Mouse (Mus musculus) heart, postnatal 4 days (tissue): ENCODE results near the gene Slc38a1. TPM values are rescaled to one million over a fixed set of nuclear protein-coding genes. Genes with fewer than 3 reads are reported as not detected.
A peak's percentile ranks its signal among the peaks of the same experiment; 100 is the strongest.

Source experiments
- DNase-seq: peaks from one replicate; pipeline ENCODE4 v3.0.0; 2021
- total RNA-seq, 2 experiments: library from RNA; stranded (reverse); gene quantifications; 2 replicates each; pipeline ENCODE4 v1.2.3; 2021

Slc38a1 gene
- total RNA-seq, result 10 to 100 TPM; 88.2 to 90.4 TPM

DNA sequence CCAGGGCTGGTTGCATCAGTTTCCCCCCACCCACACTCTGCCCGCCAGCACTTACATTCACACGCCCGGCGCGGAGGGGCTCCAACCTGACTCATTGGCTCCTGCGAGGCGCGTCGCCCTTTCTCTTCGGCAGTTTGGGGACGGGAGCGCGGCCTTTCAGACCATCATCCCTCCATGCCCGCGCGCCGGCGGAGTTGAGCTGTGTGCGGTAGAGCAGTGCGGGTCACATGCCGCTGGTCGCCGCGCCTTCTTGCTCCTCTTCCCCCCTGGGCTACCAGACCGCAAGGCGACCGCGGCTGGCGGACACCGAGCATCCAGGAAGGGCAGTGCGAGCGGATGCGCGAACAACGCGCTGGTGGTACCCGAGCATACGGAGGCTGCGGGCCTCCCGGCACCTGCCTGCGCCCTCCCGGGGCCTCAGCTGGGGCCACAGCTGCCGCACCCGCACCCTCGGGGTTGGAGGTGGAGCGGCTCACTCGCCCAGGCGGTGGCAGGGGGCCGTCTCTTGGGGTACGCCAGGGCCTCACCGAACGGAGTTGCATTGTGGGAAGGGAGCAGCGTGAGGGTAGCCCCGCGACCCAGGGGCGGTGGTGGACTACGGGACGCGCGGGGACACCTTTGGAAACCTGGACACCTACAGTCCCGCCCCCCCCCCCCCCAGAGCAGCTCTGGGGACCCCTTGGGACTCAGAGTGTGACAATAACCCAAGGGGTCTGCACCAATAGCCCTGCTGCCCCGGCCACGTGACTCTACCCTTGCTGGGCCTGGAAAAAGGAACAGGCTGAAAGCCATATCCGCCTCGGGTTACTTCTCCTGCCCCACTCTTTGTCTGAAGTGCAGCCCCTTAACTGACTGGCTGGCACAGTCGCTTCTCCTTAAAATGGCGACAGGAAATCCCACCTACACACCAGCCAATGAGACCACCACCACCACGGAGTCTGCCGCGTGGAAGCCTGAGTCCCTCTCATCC, at the start of gene Slc38a1:
TSS of gene Slc38a1 (minus strand) at position 478 of the 970 bp plus-strand sequence.
- DNase-seq, result peak; percentile 61

- no peak for DNase-seq
Measured at GRCm38 (mm10) chr15:96692401-96692800, 49.7 kb upstream of the Slc38a1 start.

DNA sequence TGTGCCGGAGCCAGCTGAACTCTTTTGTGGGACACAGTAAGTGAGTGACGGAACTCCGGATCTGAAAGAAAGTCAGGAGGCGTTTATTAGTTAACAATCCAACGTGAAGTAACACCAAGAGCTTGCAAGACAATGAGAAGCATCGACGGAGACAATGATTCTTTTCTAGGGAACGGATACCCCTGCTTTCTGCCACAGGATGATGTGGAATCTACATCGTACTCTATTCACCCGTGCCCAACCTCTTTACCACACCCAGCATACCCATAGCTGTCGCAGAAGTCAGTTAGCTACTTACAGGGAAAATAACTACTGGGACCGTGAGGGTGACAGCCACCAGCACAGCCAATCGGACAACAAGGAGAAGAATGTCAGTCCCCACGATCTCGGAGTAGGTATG, 48.7 kb upstream of the Slc38a1 start:
- DNase-seq, result no peak

GRCm38 (mm10) chr15:96690829-96691228, 48.1 kb upstream of the Slc38a1 start:
- DNase-seq, result no peak

DNA sequence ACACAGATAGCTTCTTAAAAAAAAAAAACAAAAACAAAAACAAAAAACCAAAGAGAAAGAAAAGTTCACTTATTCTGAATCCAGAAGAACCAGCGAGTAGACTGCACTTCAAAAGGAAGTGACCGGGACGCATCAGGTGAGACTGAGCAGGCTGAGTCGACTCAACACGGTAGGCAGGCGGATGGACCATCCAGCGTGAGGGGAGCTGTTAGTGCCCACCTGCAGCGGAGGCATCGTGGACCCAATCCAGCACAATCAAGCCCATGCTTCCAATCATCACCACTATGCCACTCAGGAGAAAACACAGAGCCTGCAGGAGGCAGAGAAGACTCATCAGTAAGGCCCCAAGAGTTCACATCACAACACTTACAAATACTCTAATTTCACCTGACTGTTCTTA, 47.2 kb upstream of the Slc38a1 start:
- DNase-seq, result peak; percentile 27

GRCm38 (mm10) chr15:96688784-96689318, 46.1 kb upstream of the Slc38a1 start:
- peak; percentile 27 for DNase-seq

DNA sequence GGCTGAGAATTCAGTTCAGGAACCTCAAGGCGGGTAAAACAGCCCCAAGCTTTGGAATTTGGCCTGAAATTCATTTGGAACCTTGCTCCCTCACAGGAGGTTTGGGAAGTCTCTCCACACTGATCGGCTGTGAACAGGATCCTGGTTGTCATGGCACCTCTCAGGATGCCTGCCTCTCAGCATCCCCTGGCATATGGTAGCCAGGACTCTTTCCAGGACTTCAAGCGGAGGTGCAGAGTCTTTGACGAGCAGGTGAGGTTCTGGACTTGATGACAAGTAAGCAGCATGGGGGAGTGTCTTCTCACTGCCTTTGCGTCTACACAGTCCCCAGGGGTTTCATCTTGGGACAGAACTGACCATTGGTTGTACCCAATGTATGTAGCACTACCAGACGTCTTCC, 45.3 kb upstream of the Slc38a1 start:
- DNase-seq, result no peak

- no peak for DNase-seq
Measured at GRCm38 (mm10) chr15:96687366-96687765, 44.7 kb upstream of the Slc38a1 start.

DNA sequence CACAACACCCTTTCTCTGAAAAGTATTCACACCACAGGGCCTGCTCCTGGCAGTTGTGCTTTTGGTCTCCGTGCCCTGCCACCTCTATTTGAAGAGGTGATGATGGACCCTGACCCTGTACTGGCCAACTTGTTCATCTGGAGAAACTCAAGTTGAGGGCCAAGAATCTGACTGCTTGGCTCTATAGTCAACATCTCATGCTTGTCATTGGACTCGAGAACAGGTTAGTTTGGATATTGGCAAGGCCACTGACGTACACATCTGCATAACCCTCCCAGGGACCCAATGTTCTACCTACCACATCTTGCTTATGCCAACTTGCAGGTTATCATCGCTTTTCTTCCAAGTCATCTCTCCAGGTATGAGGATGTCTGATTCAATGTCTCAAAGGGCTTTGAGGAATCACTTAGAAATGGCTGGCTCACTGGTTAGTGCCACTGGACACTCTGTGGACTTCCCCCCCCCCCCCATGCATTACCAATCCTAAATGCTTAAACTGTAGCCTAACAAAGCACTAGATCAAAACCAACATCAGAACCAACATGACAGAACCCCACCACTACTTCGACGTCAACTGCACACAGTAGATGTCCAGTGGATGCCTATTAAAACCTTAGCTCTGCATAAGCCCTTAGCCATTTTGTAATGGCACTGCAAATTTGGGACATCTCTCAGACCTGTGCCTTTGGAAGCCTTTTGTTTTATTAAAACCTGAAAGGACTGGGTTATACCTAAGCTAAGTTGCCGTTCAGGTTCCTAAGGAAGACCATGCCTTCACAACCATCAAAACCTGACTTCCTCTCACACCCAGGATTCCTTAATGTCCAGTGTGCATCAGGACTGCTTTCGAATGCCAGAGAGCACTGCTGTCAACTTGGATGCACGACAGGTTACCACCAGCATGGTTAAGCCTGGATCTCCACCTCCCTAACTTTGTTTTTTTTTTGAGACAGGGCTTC, 43.8 kb upstream of the Slc38a1 start:
- peak; percentile 23 for DNase-seq

- no peak for DNase-seq
Measured at GRCm38 (mm10) chr15:96685273-96685672, 42.6 kb upstream of the Slc38a1 start.

DNA sequence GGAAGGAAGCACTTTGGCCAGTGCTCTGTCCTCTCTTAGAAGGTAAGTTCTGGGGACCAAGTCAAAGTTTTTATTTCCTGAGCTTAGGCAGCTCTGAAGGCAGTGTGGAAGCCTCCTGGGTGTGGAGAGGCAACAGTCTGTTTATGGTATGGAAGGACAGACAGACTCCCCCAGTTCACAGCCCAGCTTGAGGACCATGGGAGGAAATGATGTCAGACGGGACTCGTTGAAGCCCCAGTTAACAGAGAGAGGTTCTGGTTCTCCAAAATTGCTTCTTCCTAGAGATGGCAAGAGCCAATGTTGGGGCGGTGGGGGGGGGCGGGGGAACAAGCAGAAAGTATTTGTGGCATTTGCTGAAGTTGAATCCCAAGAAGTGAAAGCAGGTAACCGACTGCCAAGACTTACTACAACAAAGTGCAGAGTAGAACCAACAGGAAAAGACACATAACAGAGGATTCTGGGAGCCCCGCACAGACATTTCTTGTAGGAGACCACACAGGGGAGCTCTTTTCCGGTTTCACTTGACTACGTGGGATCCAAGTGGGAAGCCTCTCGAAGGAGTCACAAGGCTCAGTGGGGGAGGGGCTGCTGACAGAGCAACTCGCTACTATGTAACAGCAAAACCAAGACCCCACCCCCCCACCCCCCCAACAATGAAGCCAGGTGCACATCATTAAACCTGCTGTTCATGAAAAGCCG, 41.6 kb upstream of the Slc38a1 start:
- peak; percentile 66 for DNase-seq

DNA sequence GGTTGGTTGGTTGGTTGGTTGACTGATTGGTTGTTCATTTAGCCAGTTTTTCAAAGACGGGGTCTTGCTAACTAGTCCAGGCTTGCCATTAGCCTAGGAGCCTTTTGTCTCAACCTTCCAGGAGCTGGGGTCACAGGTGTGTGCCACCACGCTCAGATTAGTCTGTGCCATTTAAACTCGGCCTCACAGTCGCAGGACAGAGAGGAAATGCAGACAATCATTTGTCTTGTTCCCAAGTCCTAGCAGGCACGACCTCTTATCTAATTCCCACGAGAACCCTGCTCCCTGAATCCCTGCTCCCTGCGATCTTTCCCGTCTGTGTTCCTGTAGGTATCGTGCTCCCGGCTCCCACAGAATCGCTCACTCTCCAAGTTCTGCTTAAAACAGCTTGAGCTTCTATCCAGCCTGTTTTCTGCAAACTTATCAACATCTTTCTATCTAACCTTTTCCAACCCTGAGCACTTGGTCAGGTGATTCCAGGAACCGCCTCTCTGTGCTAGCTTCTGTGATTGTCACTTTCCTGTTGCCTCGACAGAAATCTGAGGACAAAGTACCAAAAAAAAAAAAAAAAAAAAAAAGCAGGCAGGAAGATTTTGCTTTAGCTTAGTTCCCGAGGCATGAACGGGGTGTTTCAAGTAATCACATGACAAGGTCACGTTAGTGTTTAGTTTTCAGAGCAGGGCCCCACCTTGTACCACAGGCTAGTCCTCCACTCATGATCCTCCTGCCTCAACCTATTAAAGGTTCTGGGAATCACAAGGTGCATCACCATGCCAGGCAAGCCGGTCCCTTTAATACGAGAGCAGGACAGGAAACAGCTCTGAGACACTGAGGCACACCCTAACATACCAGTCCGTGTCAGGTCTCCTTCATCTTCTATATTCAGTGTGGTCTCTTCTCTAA, 36.4 kb upstream of the Slc38a1 start:
- DNase-seq, result no peak

- peak; percentile 70 for DNase-seq
Measured at GRCm38 (mm10) chr15:96676518-96676917, 33.8 kb upstream of the Slc38a1 start.

DNA sequence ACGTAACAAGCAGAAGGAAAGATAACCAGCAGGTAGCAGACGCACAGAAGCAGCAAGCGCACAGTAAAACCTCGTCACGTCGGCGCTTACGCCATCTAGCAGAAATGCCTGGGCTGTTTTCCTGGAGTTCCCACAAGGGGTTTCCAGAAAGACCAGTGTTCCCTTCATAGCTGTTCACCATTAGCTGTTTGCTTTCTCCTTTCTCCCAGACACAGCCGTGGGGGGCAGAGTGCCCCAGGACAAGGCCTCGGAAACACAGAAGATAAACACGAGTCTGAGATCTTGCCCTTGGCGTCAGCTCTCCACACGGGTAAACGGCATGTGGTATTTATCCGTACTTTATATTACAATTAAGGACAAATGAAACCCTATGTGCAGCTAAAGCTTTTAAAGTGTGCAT, 33.0 kb upstream of the Slc38a1 start:
- DNase-seq, result no peak

- DNase-seq, result no peak
Measured at GRCm38 (mm10) chr15:96675055-96675454, 32.3 kb upstream of the Slc38a1 start.

DNA sequence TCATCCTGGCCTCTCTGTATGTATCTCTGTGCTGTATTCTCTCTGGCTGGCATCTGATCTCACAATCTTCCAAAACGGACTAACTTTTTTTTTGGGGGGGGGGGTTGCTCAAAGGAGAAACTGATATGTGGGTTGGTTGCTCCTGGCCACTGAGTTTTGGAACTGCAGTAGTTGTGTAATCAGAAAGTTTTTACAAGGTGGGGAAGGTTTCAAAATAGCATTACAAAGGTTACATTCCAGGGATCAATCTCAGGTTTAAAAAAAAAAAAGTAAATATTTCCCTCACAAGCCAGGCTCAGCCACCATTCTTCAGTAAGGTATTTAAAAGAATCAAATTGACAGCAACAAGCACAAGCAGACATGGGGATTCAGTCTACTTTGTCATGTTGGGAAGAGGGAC, 31.4 kb upstream of the Slc38a1 start:
- no peak for DNase-seq

DNA sequence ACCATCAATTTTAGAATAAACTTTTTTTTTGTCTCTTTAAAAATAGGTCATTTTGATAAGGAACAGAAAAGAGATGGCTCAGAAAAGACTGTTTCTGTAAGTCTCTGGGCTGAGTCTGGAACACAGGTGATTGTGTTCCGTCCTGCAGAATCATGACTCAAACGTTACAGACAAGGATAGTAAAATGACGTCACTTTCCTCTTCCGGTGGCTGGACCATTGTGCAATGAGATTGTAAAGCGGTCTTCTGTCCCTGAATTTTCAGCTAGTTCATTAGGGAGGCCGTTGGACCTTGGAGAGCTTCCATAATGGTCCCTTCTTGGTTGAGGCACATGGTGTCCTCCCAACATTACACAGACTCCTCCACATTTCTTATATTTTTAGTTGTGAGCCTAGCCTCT, 27.0 kb upstream of the Slc38a1 start:
- no peak for DNase-seq

DNA sequence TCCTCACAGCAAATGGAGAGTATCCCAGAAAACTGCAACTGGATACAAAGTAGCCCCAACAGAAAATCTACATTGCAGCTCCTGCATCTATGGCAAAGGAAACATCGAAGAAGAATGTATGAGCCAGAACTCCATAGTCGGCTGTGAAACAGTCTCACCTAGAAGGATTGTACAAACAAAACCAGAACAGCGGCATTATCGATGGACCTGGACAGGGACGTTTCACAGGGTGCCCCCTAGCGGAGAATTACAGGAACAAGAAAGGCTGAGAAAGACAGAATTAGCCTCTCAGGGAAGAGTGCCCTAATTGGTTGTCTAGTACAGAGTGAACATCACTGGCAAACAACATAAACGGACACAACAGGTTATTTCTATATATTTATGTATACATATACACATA, 23.9 kb upstream of the Slc38a1 start:
- DNase-seq, result peak; percentile 79

- peak; percentile 80 for DNase-seq
Measured at GRCm38 (mm10) chr15:96665889-96666288, 23.2 kb upstream of the Slc38a1 start.

- peak; percentile 32 for DNase-seq
Measured at GRCm38 (mm10) chr15:96660590-96661141, 18.0 kb upstream of the Slc38a1 start.

DNA sequence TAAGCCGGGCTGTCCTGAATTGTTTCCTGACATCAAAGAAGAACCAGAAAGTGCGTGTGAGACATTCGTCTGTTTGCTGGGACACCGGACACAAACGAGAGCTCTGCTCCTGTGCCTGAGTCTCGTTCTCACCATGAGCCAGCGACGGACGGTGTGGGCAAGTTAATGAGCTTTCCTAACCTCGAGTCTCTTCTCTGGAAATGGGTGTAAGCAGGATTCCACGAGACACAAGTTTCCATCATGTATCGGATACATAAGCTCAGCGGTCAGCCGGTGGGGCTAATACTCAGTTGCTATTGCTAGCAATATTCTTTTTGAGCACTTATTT, 15.5 kb upstream of the Slc38a1 start:
- DNase-seq, result no peak
